Mouse (Mus musculus): Measurements from ENCODE around the gene Zfp119a. TPM values are rescaled to one million over a fixed set of nuclear protein-coding genes. Genes with fewer than 3 reads are reported as not detected.
"Not testable (repeated sequence)": the region's sequence is repeated elsewhere in the genome, so short reads cannot be mapped to it uniquely, and the experiment has no call there.

Zfp119a gene
- 13.1 and 14.4 TPM in 2 replicates for polyA plus RNA-seq (2015; fragmentation: Nextera tagmentation; extraction: Ambion mirVana)

- H3K9ac ChIP-seq (replicated peaks; ENCODE audit: low read depth, low read length), result peak within 1 kb of the TSS; percentile 69
- peak within 1 kb of the TSS; percentile 70 for H3K4me2 ChIP-seq (ENCODE audit: low read length)
- H3K4me3 ChIP-seq (replicated peaks; ENCODE audit: low read length), result peak within 1 kb of the TSS; percentile 53
- peaks cover 16% of the 10 kb centered on the region for H3K4me1 ChIP-seq (replicated peaks; ENCODE audit: control insufficient read depth, insufficient read depth, low read length)
- WGBS, result under 1% methylated on average over 38 of the region's 53 CpGs
- H3K36me3 ChIP-seq (ENCODE audit: control insufficient read depth, insufficient read depth); H3K27me3 ChIP-seq (replicated peaks; ENCODE audit: control insufficient read depth, insufficient read depth, low read length); H3K9me3 ChIP-seq (ENCODE audit: control insufficient read depth, low read length): not testable (repeated sequence)
- peak within 1 kb of the TSS; percentile 87 for H3K27ac ChIP-seq (ENCODE audit: low read length)
- ATAC-seq, result peak; percentile 99
Observed at GRCm38 (mm10) chr17:55878636-55879369, at the start of gene Zfp119a. TSS of gene Zfp119a (minus strand) at chr17:55878930.

- Histone ChIP-seq H3K9me3 (ENCODE audit: control insufficient read depth, low read length) (no peaks in the 10 kb centered on the region), H3K27ac (ENCODE audit: low read length) (no peak overlapping the region), H3K9ac (replicated peaks; ENCODE audit: low read depth, low read length) (no peak overlapping the region), H3K4me3 (replicated peaks; ENCODE audit: low read length) (no peak overlapping the region), H3K4me1 (replicated peaks; ENCODE audit: control insufficient read depth, insufficient read depth, low read length) (no peaks in the 10 kb centered on the region), H3K36me3 (ENCODE audit: control insufficient read depth, insufficient read depth) (no peaks in the 10 kb centered on the region), H3K4me2 (ENCODE audit: low read length) (no peak overlapping the region), H3K27me3 (replicated peaks; ENCODE audit: control insufficient read depth, insufficient read depth, low read length) (no peaks in the 10 kb centered on the region)
- ATAC-seq, result no peak
Observed at GRCm38 (mm10) chr17:55906669-55907068, 27.9 kb upstream of the Zfp119a start.

GRCm38 (mm10) chr17:55904131-55904530, 25.4 kb upstream of the Zfp119a start:
- no peaks in the 10 kb centered on the region for H3K4me1 ChIP-seq (replicated peaks; ENCODE audit: control insufficient read depth, insufficient read depth, low read length)
- H3K9me3 ChIP-seq (ENCODE audit: control insufficient read depth, low read length), result no peaks in the 10 kb centered on the region
- ATAC-seq, result no peak
- H3K4me2 ChIP-seq (ENCODE audit: low read length), result no peak overlapping the region
- 81% methylated on average over 6 of the region's 6 CpGs for WGBS
- H3K27me3 ChIP-seq (replicated peaks; ENCODE audit: control insufficient read depth, insufficient read depth, low read length), result no peaks in the 10 kb centered on the region
- H3K36me3 ChIP-seq (ENCODE audit: control insufficient read depth, insufficient read depth), result no peaks in the 10 kb centered on the region
- no peak overlapping the region for H3K27ac ChIP-seq (ENCODE audit: low read length)
- no peak overlapping the region for H3K9ac ChIP-seq (replicated peaks; ENCODE audit: low read depth, low read length)
- H3K4me3 ChIP-seq (replicated peaks; ENCODE audit: low read length), result no peak overlapping the region

DNA sequence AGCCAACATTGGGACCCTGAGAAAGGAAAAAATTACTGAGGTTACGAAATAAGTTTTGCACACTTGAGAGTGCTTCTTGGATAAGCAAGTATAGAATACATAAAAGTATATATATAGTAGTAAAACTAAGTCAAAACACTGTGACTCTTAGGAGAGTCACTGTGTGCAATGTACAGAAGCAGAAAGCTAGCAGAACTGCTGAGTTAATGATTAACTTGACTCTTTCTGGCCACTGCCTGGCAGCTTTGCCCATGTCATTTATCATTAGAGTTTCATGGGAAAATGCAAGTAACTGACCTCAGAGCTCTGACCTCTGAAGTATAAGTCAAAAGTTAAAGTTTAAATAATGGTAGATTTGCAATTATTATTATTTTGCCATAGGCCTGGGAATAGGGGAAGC, 25.0 kb upstream of the Zfp119a start:
- H3K27me3 ChIP-seq (replicated peaks; ENCODE audit: control insufficient read depth, insufficient read depth, low read length), result no peaks in the 10 kb centered on the region
- no peak overlapping the region for H3K4me2 ChIP-seq (ENCODE audit: low read length)
- 0 out of 2 replicates have a peak, but pooled peaks cover 2% of the 10 kb centered on the region for H3K9me3 ChIP-seq (ENCODE audit: control insufficient read depth, low read length)
- no peak overlapping the region for H3K27ac ChIP-seq (ENCODE audit: low read length)
- no peak overlapping the region for H3K4me3 ChIP-seq (replicated peaks; ENCODE audit: low read length)
- peaks cover 2% of the 10 kb centered on the region; the same call in 1 of the 2 replicates for H3K36me3 ChIP-seq (ENCODE audit: control insufficient read depth, insufficient read depth)
- no peak overlapping the region for H3K9ac ChIP-seq (replicated peaks; ENCODE audit: low read depth, low read length)
- WGBS, result 92% methylated on average over 1 of the region's 1 CpGs
- no peak for ATAC-seq
- no peaks in the 10 kb centered on the region for H3K4me1 ChIP-seq (replicated peaks; ENCODE audit: control insufficient read depth, insufficient read depth, low read length)

DNA sequence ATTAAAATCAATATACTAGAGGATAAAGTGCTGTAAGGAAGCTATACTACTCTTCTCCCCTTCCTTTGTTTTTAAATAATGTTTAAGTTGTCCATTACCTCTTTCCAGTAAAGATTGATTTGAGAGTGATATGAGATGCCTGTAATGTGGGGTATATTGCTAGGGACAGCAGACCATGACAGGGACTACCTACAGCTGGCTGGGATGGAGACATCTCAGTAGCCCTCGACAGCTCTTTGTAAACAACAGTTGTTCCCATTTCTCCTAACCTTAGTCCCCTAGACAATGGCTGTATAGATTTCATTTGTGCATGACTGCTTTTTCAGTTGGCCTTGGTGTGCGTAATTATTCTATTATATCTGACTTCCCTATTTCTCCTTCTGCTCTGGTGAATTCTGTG, 24.4 kb upstream of the Zfp119a start:
- Histone ChIP-seq H3K36me3 (ENCODE audit: control insufficient read depth, insufficient read depth) (peaks cover 8% of the 10 kb centered on the region), H3K4me3 (replicated peaks; ENCODE audit: low read length) (no peak overlapping the region), H3K27ac (ENCODE audit: low read length) (no peak overlapping the region), H3K4me2 (ENCODE audit: low read length) (no peak overlapping the region), H3K9me3 (ENCODE audit: control insufficient read depth, low read length) (0 out of 2 replicates have a peak, but pooled peaks cover 5% of the 10 kb centered on the region), H3K27me3 (replicated peaks; ENCODE audit: control insufficient read depth, insufficient read depth, low read length) (no peaks in the 10 kb centered on the region), H3K4me1 (replicated peaks; ENCODE audit: control insufficient read depth, insufficient read depth, low read length) (no peaks in the 10 kb centered on the region), H3K9ac (replicated peaks; ENCODE audit: low read depth, low read length) (no peak overlapping the region)
- 70% methylated on average over 2 of the region's 2 CpGs for WGBS
- no peak for ATAC-seq

GRCm38 (mm10) chr17:55892406-55892955, 13.8 kb upstream of the Zfp119a start:
- peak overlapping the region; percentile 33; the same call in 1 of the 2 replicates for H3K27ac ChIP-seq (ENCODE audit: low read length)
- peak overlapping the region; percentile 50; the same call in 1 of the 2 replicates for H3K9ac ChIP-seq (replicated peaks; ENCODE audit: low read depth, low read length)
- H3K27me3 ChIP-seq (replicated peaks; ENCODE audit: control insufficient read depth, insufficient read depth, low read length); H3K4me1 ChIP-seq (replicated peaks; ENCODE audit: control insufficient read depth, insufficient read depth, low read length); H3K36me3 ChIP-seq (ENCODE audit: control insufficient read depth, insufficient read depth); H3K9me3 ChIP-seq (ENCODE audit: control insufficient read depth, low read length); ATAC-seq: not testable (repeated sequence)
- WGBS, result 14% methylated on average over 6 of the region's 8 CpGs
- peak overlapping the region; percentile 50 for H3K4me3 ChIP-seq (replicated peaks; ENCODE audit: low read length)
- peak overlapping the region; percentile 57 for H3K4me2 ChIP-seq (ENCODE audit: low read length)

GRCm38 (mm10) chr17:55884912-55885311, 6.2 kb upstream of the Zfp119a start:
- no peak overlapping the region for H3K9ac ChIP-seq (replicated peaks; ENCODE audit: low read depth, low read length)
- no peak overlapping the region for H3K27ac ChIP-seq (ENCODE audit: low read length)
- no peaks in the 10 kb centered on the region for H3K9me3 ChIP-seq (ENCODE audit: control insufficient read depth, low read length)
- no peak for ATAC-seq
- no peak overlapping the region for H3K4me3 ChIP-seq (replicated peaks; ENCODE audit: low read length)
- 67% methylated on average over 2 of the region's 2 CpGs for WGBS
- 0 out of 2 replicates have a peak, but pooled peaks cover 2% of the 10 kb centered on the region for H3K27me3 ChIP-seq (replicated peaks; ENCODE audit: control insufficient read depth, insufficient read depth, low read length)
- H3K4me1 ChIP-seq (replicated peaks; ENCODE audit: control insufficient read depth, insufficient read depth, low read length), result no peaks in the 10 kb centered on the region
- H3K36me3 ChIP-seq (ENCODE audit: control insufficient read depth, insufficient read depth), result no peaks in the 10 kb centered on the region
- H3K4me2 ChIP-seq (ENCODE audit: low read length), result no peak overlapping the region

DNA sequence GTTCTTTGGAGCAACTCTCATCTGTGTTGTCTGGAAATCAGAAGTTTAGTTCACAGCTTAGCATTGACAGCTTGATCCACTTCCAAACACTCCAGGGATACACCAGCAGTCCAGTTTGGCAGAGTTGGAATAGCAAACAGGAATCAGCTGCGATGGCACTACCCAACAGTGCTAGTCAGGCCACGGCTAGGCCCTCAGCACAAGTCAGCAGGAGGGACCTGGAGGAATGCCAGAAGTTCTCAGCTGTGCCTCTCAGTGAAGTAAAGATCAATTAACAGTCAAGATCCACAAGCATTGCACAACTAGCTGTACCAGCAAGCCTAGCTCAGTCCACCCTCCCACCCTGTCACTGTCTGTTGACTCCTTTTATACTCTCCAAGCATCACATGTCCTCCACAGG, 4.9 kb upstream of the Zfp119a start:
- Histone ChIP-seq H3K4me1 (replicated peaks; ENCODE audit: control insufficient read depth, insufficient read depth, low read length) (peaks cover 4% of the 10 kb centered on the region; the same call in 1 of the 2 replicates), H3K4me3 (replicated peaks; ENCODE audit: low read length) (no peak overlapping the region), H3K27ac (ENCODE audit: low read length) (no peak overlapping the region), H3K9me3 (ENCODE audit: control insufficient read depth, low read length) (no peaks in the 10 kb centered on the region), H3K9ac (replicated peaks; ENCODE audit: low read depth, low read length) (no peak overlapping the region), H3K4me2 (ENCODE audit: low read length) (no peak overlapping the region), H3K36me3 (ENCODE audit: control insufficient read depth, insufficient read depth) (no peaks in the 10 kb centered on the region), H3K27me3 (replicated peaks; ENCODE audit: control insufficient read depth, insufficient read depth, low read length) (0 out of 2 replicates have a peak, but pooled peaks cover 2% of the 10 kb centered on the region)
- no peak for ATAC-seq
- 30% methylated on average over 2 of the region's 2 CpGs for WGBS

GRCm38 (mm10) chr17:55878282-55878635, 471 bp downstream of the Zfp119a start:
- not testable (repeated sequence) for ATAC-seq; H3K9me3 ChIP-seq (ENCODE audit: control insufficient read depth, low read length); H3K27me3 ChIP-seq (replicated peaks; ENCODE audit: control insufficient read depth, insufficient read depth, low read length); H3K36me3 ChIP-seq (ENCODE audit: control insufficient read depth, insufficient read depth)
- peak overlapping the region; percentile 70 for H3K4me2 ChIP-seq (ENCODE audit: low read length)
- H3K9ac ChIP-seq (replicated peaks; ENCODE audit: low read depth, low read length), result peak overlapping the region; percentile 50
- H3K4me3 ChIP-seq (replicated peaks; ENCODE audit: low read length), result peak overlapping the region; percentile 53
- under 1% methylated on average over 6 of the region's 8 CpGs for WGBS
- H3K4me1 ChIP-seq (replicated peaks; ENCODE audit: control insufficient read depth, insufficient read depth, low read length), result peaks cover 16% of the 10 kb centered on the region
- H3K27ac ChIP-seq (ENCODE audit: low read length), result peak overlapping the region; percentile 53; the same call in 1 of the 2 replicates

All from forebrain, embryonic 16.5 days (tissue).